Mouse (Mus musculus) frontal cortex, adult 2 months (tissue): Measurements from ENCODE around the gene Akap6. TPM values are rescaled to one million over a fixed set of nuclear protein-coding genes. Genes with fewer than 3 reads are reported as not detected.

ENCODE experiments used
- DNase-seq, 2 experiments: peaks; one replicate each; pipeline ENCODE4 v3.0.0; 2022; ENCODE audit warnings: low spot score in 1 of 2; ENCODE audit errors: extremely low spot score in 1 of 2
- polyA plus RNA-seq: library from polyadenylated mRNA; depleted of rRNA; stranded (reverse); fragments of >200 nt; gene quantifications from 2 replicates; pipeline ENCODE4 v1.2.3, GENCODE M21; 2012

Gene Akap6
- polyA plus RNA-seq, 1 experiment = 31.2 TPM

- DNase-seq = no peak
These were observed 146.8 kb downstream of the Akap6 start for GRCm38 (mm10) chr12:52845982-52846381.

GRCm38 (mm10) chr12:52847020-52847419 is 147.8 kb downstream of the Akap6 start:
- DNase-seq = no peak

- no peak for DNase-seq
These were observed 148.8 kb downstream of the Akap6 start for GRCm38 (mm10) chr12:52847830-52848518.

GRCm38 (mm10) chr12:52848519-52848855 is 149.3 kb downstream of the Akap6 start:
- DNase-seq = no peak

- no peak for DNase-seq
These were observed 150.1 kb downstream of the Akap6 start for GRCm38 (mm10) chr12:52849297-52849696.

- no peak for DNase-seq
These were observed 151.3 kb downstream of the Akap6 start for GRCm38 (mm10) chr12:52850332-52851036.

GRCm38 (mm10) chr12:52851221-52851620 is 152.0 kb downstream of the Akap6 start:
- DNase-seq = no peak

- DNase-seq = no peak
These were observed 155.1 kb downstream of the Akap6 start for GRCm38 (mm10) chr12:52854236-52854679.

- DNase-seq = no peak
These were observed 156.9 kb downstream of the Akap6 start for GRCm38 (mm10) chr12:52856104-52856503.

GRCm38 (mm10) chr12:52857306-52857705 is 158.1 kb downstream of the Akap6 start:
- DNase-seq = no peak

GRCm38 (mm10) chr12:52861922-52862321 is 162.7 kb downstream of the Akap6 start:
- no peak for DNase-seq

- DNase-seq = no peak
These were observed 168.9 kb downstream of the Akap6 start for GRCm38 (mm10) chr12:52868000-52868624.

GRCm38 (mm10) chr12:52871604-52872003 is 172.4 kb downstream of the Akap6 start:
- DNase-seq = no peak

GRCm38 (mm10) chr12:52874332-52874923 is 175.2 kb downstream of the Akap6 start:
- DNase-seq = no peak

GRCm38 (mm10) chr12:52876065-52876464 is 176.9 kb downstream of the Akap6 start:
- no peak for DNase-seq

- no peak for DNase-seq
These were observed 178.0 kb downstream of the Akap6 start for GRCm38 (mm10) chr12:52876978-52877769.

- DNase-seq = no peak
These were observed 180.1 kb downstream of the Akap6 start for GRCm38 (mm10) chr12:52879324-52879723.

GRCm38 (mm10) chr12:52892519-52892918 is 193.3 kb downstream of the Akap6 start:
- DNase-seq = peak in 1 of 2 experiments; percentile 55

- DNase-seq = no peak
These were observed 194.6 kb downstream of the Akap6 start for GRCm38 (mm10) chr12:52893656-52894405.
